Mouse (Mus musculus) embryonic fibroblast, embryonic 13.5 days (primary cell): ENCODE results near the gene Il5.

Experiments used
- CTCF ChIP-seq: IDR thresholded peaks from 2 replicates; pipeline ENCODE4 v1.5.1; 2011; ENCODE audit warnings: mild to moderate bottlenecking, control low read depth, low read length, moderate library complexity, borderline replicate concordance; ENCODE audit not compliant: insufficient read depth
- POLR2A ChIP-seq: IDR thresholded peaks from 2 replicates; pipeline ENCODE4 v1.6.1; 2011; ENCODE audit warnings: low read depth, mild to moderate bottlenecking, control low read depth, low read length, moderate library complexity

- TF ChIP-seq CTCF (no peak), POLR2A (no peak)
These were observed 52.5 kb downstream of the Il5 start, which contains the start of gene Gm17334 for GRCm38 (mm10) chr11:53773087-53773486.
